Mouse (Mus musculus): ENCODE measurements around the gene Zbed5. TPM values are rescaled to one million over a fixed set of nuclear protein-coding genes. Genes with fewer than 3 reads are reported as not detected.
A peak's percentile ranks its signal among the peaks of the same experiment; 100 is the strongest.

Zbed5 gene
- 2.1 and 2.6 TPM in 2 replicates for polyA plus RNA-seq (2015; fragmentation: Nextera tagmentation; extraction: Ambion mirVana)

- Histone ChIP-seq H3K27me3 (peaks cover 2% of the 10 kb centered on the region; the same call in 1 of the 2 replicates), H3K9me3 (replicated peaks) (no peaks in the 10 kb centered on the region), H3K4me3 (peak within 1 kb of the TSS; percentile 78), H3K9ac (peak within 1 kb of the TSS; percentile 69), H3K4me2 (peak within 1 kb of the TSS; percentile 93), H3K36me3 (no peaks in the 10 kb centered on the region), H3K4me1 (replicated peaks) (peaks cover 11% of the 10 kb centered on the region), H3K27ac (no peak within 1 kb of the TSS)
- WGBS = 2% methylated on average over 44 of the region's 44 CpGs
- peak; percentile 99 for ATAC-seq (replicated peaks; ENCODE audit: insufficient number of reproducible peaks, insufficient read depth, low FRiP score, low read depth)
These were observed at the start of gene Zbed5 for GRCm38 (mm10) chr5:129895198-129896088. TSS of gene Zbed5 (plus strand) at chr5:129895723.

GRCm38 (mm10) chr5:129846752-129847557 is 48.6 kb upstream of the Zbed5 start, which contains the start of gene Sumf2:
TSS of gene Sumf2 (plus strand) at chr5:129846986.
- H3K36me3 ChIP-seq = peaks cover 26% of the 10 kb centered on the region
- peak within 1 kb of the TSS; percentile 72 for H3K9ac ChIP-seq
- peak within 1 kb of the TSS; percentile 86 for H3K4me3 ChIP-seq
- ATAC-seq (replicated peaks; ENCODE audit: insufficient number of reproducible peaks, insufficient read depth, low FRiP score, low read depth) = peak; percentile 100
- H3K9me3 ChIP-seq (replicated peaks) = no peaks in the 10 kb centered on the region
- H3K27ac ChIP-seq = peak within 1 kb of the TSS; percentile 79
- WGBS = 7% methylated on average over 22 of the region's 22 CpGs
- peak within 1 kb of the TSS; percentile 66 for H3K4me2 ChIP-seq
- H3K4me1 ChIP-seq (replicated peaks) = peaks cover 14% of the 10 kb centered on the region
- no peaks in the 10 kb centered on the region for H3K27me3 ChIP-seq

GRCm38 (mm10) chr5:129847558-129847820 is 48.0 kb upstream of the Zbed5 start:
- whole genome bisulfite sequencing = 39% methylated on average over 8 of the region's 8 CpGs
- Histone ChIP-seq H3K36me3 (peaks cover 26% of the 10 kb centered on the region), H3K9me3 (replicated peaks) (no peaks in the 10 kb centered on the region), H3K4me2 (peak overlapping the region; percentile 66), H3K27me3 (no peaks in the 10 kb centered on the region), H3K4me3 (peak overlapping the region; percentile 86), H3K27ac (peak overlapping the region; percentile 79; the same call in 1 of the 2 replicates), H3K4me1 (replicated peaks) (peaks cover 14% of the 10 kb centered on the region), H3K9ac (peak overlapping the region; percentile 72)
- ATAC-seq (replicated peaks; ENCODE audit: insufficient number of reproducible peaks, insufficient read depth, low FRiP score, low read depth) = no peak

- H3K4me3 ChIP-seq = no peak overlapping the region
- no peaks in the 10 kb centered on the region for H3K9me3 ChIP-seq (replicated peaks)
- no peak overlapping the region for H3K4me2 ChIP-seq
- peaks cover 21% of the 10 kb centered on the region for H3K36me3 ChIP-seq
- 43% methylated on average over 5 of the region's 5 CpGs for WGBS
- no peak overlapping the region for H3K9ac ChIP-seq
- H3K4me1 ChIP-seq (replicated peaks) = no peaks in the 10 kb centered on the region
- H3K27me3 ChIP-seq = no peaks in the 10 kb centered on the region
- ATAC-seq (replicated peaks; ENCODE audit: insufficient number of reproducible peaks, insufficient read depth, low FRiP score, low read depth) = no peak
- H3K27ac ChIP-seq = no peak overlapping the region
These were observed 40.4 kb upstream of the Zbed5 start for GRCm38 (mm10) chr5:129855163-129855562.

GRCm38 (mm10) chr5:129856414-129856813 is 39.1 kb upstream of the Zbed5 start:
- no peak overlapping the region for H3K4me3 ChIP-seq
- H3K4me2 ChIP-seq = no peak overlapping the region
- H3K9me3 ChIP-seq (replicated peaks) = no peaks in the 10 kb centered on the region
- no peak overlapping the region for H3K27ac ChIP-seq
- no peak overlapping the region for H3K9ac ChIP-seq
- no peak for ATAC-seq (replicated peaks; ENCODE audit: insufficient number of reproducible peaks, insufficient read depth, low FRiP score, low read depth)
- no peaks in the 10 kb centered on the region for H3K27me3 ChIP-seq
- peaks cover 23% of the 10 kb centered on the region for H3K36me3 ChIP-seq
- H3K4me1 ChIP-seq (replicated peaks) = no peaks in the 10 kb centered on the region
- 82% methylated on average over 5 of the region's 5 CpGs for WGBS

- no peak overlapping the region for H3K4me3 ChIP-seq
- peaks cover 29% of the 10 kb centered on the region for H3K36me3 ChIP-seq
- no peak overlapping the region for H3K27ac ChIP-seq
- peaks cover 4% of the 10 kb centered on the region for H3K4me1 ChIP-seq (replicated peaks)
- no peak overlapping the region for H3K4me2 ChIP-seq
- no peaks in the 10 kb centered on the region for H3K9me3 ChIP-seq (replicated peaks)
- WGBS = 95% methylated on average over 6 of the region's 6 CpGs
- no peak overlapping the region for H3K9ac ChIP-seq
- no peaks in the 10 kb centered on the region for H3K27me3 ChIP-seq
- ATAC-seq (replicated peaks; ENCODE audit: insufficient number of reproducible peaks, insufficient read depth, low FRiP score, low read depth) = no peak
These were observed 33.2 kb upstream of the Zbed5 start for GRCm38 (mm10) chr5:129862325-129862724.

GRCm38 (mm10) chr5:129864467-129864866 is 31.1 kb upstream of the Zbed5 start:
- ATAC-seq (replicated peaks; ENCODE audit: insufficient number of reproducible peaks, insufficient read depth, low FRiP score, low read depth) = no peak
- Histone ChIP-seq H3K27me3 (no peaks in the 10 kb centered on the region), H3K9me3 (replicated peaks) (no peaks in the 10 kb centered on the region), H3K4me2 (peak overlapping the region; percentile 48), H3K27ac (no peak overlapping the region), H3K36me3 (peaks cover 22% of the 10 kb centered on the region), H3K4me3 (peak overlapping the region; percentile 24), H3K4me1 (replicated peaks) (peaks cover 4% of the 10 kb centered on the region), H3K9ac (peak overlapping the region; percentile 31; the same call in 1 of the 2 replicates)
- WGBS = 12% methylated on average over 18 of the region's 18 CpGs

GRCm38 (mm10) chr5:129865841-129866240 is 29.7 kb upstream of the Zbed5 start:
- Histone ChIP-seq H3K27me3 (no peaks in the 10 kb centered on the region), H3K4me2 (no peak overlapping the region), H3K9me3 (replicated peaks) (no peaks in the 10 kb centered on the region), H3K36me3 (peaks cover 13% of the 10 kb centered on the region), H3K27ac (no peak overlapping the region), H3K4me1 (replicated peaks) (peaks cover 4% of the 10 kb centered on the region), H3K4me3 (no peak overlapping the region), H3K9ac (no peak overlapping the region)
- WGBS = 85% methylated on average over 12 of the region's 12 CpGs
- no peak for ATAC-seq (replicated peaks; ENCODE audit: insufficient number of reproducible peaks, insufficient read depth, low FRiP score, low read depth)

- Histone ChIP-seq H3K4me3 (no peak overlapping the region), H3K4me2 (no peak overlapping the region), H3K9me3 (replicated peaks) (no peaks in the 10 kb centered on the region), H3K36me3 (no peaks in the 10 kb centered on the region), H3K27me3 (no peaks in the 10 kb centered on the region), H3K4me1 (replicated peaks) (peaks cover under 1% of the 10 kb centered on the region; the same call in 1 of the 2 replicates), H3K27ac (no peak overlapping the region), H3K9ac (no peak overlapping the region)
- no peak for ATAC-seq (replicated peaks; ENCODE audit: insufficient number of reproducible peaks, insufficient read depth, low FRiP score, low read depth)
- WGBS = 81% methylated on average over 19 of the region's 19 CpGs
These were observed 26.1 kb upstream of the Zbed5 start for GRCm38 (mm10) chr5:129869238-129869995.

- Histone ChIP-seq H3K27ac (no peak overlapping the region), H3K27me3 (no peaks in the 10 kb centered on the region), H3K9ac (no peak overlapping the region), H3K36me3 (no peaks in the 10 kb centered on the region), H3K4me2 (no peak overlapping the region), H3K4me1 (replicated peaks) (no peaks in the 10 kb centered on the region), H3K9me3 (replicated peaks) (no peaks in the 10 kb centered on the region), H3K4me3 (no peak overlapping the region)
- 73% methylated on average over 2 of the region's 2 CpGs for WGBS
- no peak for ATAC-seq (replicated peaks; ENCODE audit: insufficient number of reproducible peaks, insufficient read depth, low FRiP score, low read depth)
These were observed 24.3 kb upstream of the Zbed5 start for GRCm38 (mm10) chr5:129871238-129871637.

- WGBS = 77% methylated on average over 12 of the region's 12 CpGs
- Histone ChIP-seq H3K4me2 (no peak overlapping the region), H3K9ac (no peak overlapping the region), H3K27ac (no peak overlapping the region), H3K4me1 (replicated peaks) (peaks cover 12% of the 10 kb centered on the region), H3K27me3 (no peaks in the 10 kb centered on the region), H3K4me3 (no peak overlapping the region), H3K36me3 (no peaks in the 10 kb centered on the region), H3K9me3 (replicated peaks) (no peaks in the 10 kb centered on the region)
- no peak for ATAC-seq (replicated peaks; ENCODE audit: insufficient number of reproducible peaks, insufficient read depth, low FRiP score, low read depth)
These were observed 21.6 kb upstream of the Zbed5 start for GRCm38 (mm10) chr5:129873942-129874341.
